Mouse (Mus musculus): ENCODE results near the gene Map3k7. TPM values are rescaled to one million over a fixed set of nuclear protein-coding genes. Genes with fewer than 3 reads are reported as not detected.

The Map3k7 gene
- polyA plus RNA-seq, 1 experiment from 2014 or later, result 23.5 TPM

DNA sequence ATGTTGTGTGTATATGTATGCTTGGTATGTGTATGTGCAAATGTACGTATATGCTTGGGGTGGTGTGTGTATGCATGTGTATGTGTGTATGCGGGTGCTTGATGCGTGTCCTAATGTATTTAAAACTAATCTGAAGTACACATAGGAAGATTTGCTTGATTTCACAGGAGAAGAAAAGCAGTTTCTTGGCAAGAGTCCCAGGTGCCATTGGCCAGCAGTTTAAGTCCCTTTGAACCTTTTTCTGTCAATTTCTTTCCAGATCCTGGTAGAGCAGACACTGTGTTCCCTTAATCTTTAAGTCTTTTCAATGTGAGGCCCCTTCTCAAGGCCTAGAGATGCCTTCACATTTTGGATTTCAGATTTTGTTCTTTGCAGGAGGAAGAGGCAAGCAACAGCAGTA lies 99.4 kb downstream of the Map3k7 start:
- H3K27me3 ChIP-seq, result no peaks in the 10 kb centered on the region
- WGBS, result 83% methylated on average over 3 of the region's 3 CpGs
- H3K4me2 ChIP-seq, result no peak overlapping the region
- no peak for ATAC-seq (replicated peaks; ENCODE audit: insufficient number of reproducible peaks, insufficient read depth, low FRiP score, low read depth)
- H3K9ac ChIP-seq, result no peak overlapping the region
- H3K4me1 ChIP-seq (replicated peaks), result no peaks in the 10 kb centered on the region
- no peaks in the 10 kb centered on the region for H3K36me3 ChIP-seq
- H3K4me3 ChIP-seq, result no peak overlapping the region
- H3K9me3 ChIP-seq (replicated peaks), result no peaks in the 10 kb centered on the region
- no peak overlapping the region for H3K27ac ChIP-seq

All from heart, embryonic 15.5 days (tissue).